Mouse (Mus musculus): Measurements from ENCODE around the gene Asb17. TPM values are rescaled to one million over a fixed set of nuclear protein-coding genes. Genes with fewer than 3 reads are reported as not detected.

Asb17 gene
- polyA plus RNA-seq, 1 experiment = not detected

DNA sequence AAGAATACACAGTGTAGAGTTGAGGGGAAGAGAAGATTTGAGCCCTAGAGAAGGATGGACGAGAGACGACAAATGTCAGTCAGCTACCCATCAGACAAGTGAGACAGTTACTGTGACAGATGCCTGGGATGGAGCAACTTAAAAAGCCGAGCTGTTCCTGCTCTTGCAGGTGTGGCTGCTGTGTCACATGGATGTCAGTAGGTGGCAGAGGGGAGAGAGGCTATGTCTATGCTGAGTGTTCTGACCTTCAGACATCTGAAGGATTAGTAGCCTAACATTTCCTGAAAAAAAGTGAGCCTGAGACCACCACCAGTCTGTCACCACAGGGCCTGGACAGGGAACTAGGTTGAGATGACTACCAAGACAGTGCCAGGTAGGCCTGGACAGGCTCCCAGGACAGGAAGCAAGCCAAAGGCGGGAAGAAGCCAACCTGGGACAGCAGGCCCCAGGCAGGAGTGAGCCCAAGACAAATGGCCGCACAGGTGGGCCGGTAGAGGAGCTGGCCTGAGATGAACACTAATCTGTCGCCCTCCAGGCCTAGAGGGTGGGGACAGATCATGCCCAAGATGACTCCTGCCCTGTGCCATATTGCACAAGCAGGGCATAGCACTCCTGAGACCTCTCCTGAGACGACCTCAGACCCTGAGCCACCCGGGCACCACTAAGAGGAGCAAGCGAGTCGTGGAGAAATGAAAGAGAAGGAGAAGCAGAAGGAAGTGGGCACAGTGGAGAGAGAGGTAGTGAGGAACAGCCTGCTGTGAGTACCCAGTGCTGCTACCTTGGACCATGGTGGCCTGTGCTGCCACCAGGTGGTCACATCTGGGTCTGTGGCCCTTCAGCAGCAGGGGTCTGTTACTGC is 12.8 kb upstream of the Asb17 start:
- no peak overlapping the region for H3K4me3 ChIP-seq (ENCODE audit: insufficient read depth, low read depth, low read length)
- no peak for TF ChIP-seq POLR2A (IDR thresholded peaks at IDR 0.05; ENCODE audit: insufficient read depth, low read depth, low read length)
- TF ChIP-seq CTCF (IDR thresholded peaks at IDR 0.05; ENCODE audit: insufficient read depth, low read depth, low read length) = no peak; the same call in 1 of the 2 replicates
- H3K27ac ChIP-seq (ENCODE audit: insufficient read depth, low read depth, low read length) = no peak overlapping the region
- WGBS = 87% methylated on average over 11 of the region's 11 CpGs
- H3K4me1 ChIP-seq (ENCODE audit: control insufficient read depth, insufficient read depth, low read length) = no peaks in the 10 kb centered on the region

DNA sequence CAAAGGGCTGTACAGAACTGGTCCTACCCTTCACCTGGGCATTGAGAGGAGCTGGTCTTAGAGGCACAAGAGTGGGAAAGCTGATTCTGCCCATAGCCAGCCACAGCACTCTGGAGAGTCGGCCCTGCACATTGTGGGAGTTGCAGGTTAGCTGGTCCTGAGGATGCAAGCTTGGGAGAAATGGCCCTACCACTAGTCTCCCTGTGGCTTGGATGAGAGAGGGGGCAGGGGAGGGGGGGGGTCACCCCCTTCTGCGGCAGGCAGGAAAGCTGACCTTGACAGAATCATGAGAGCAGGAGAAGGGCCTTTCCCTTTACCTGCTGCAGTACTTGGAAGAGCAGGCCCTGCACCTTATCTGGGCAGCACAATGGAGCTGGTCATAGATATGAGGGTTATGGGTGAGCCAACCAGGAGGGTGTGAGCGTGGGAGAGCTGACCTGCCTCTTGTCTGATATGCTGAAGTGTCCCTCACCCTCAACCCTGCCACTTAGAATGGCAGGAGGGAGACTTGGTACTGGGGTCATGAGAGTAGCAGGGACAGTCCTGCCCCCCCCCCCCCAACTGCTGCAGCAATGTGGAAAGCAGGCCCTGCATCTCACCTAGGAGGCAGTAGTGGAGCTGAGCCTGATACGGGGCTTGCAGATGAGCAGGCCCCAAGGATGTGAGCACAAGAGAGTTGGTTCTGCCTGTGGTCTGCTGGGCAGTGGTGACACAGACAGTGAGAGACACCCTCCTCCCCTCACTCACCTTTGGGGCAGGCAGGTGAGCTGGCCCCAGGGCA is 11.9 kb upstream of the Asb17 start:
- Histone ChIP-seq H3K27ac (ENCODE audit: insufficient read depth, low read depth, low read length) (no peak overlapping the region), H3K4me1 (ENCODE audit: control insufficient read depth, insufficient read depth, low read length) (no peaks in the 10 kb centered on the region), H3K4me3 (ENCODE audit: insufficient read depth, low read depth, low read length) (no peak overlapping the region)
- no peak for TF ChIP-seq CTCF (IDR thresholded peaks at IDR 0.05; ENCODE audit: insufficient read depth, low read depth, low read length)
- TF ChIP-seq POLR2A (IDR thresholded peaks at IDR 0.05; ENCODE audit: insufficient read depth, low read depth, low read length) = no peak
- WGBS = 89% methylated on average over 4 of the region's 4 CpGs

DNA sequence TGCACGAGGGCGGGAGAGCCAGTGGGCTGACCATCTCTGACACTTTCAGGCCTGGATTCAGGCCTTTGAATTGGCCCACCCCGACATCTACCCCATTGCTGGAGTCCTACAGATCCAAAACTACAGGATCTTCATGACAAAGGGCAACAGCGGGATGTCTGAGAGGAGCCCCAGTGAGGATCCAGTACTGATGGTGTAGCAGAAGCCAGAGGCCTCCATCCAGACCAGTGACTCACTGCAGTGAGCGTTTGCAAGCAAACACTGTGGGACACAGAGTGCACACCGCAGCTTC is 11.4 kb upstream of the Asb17 start:
- H3K4me1 ChIP-seq (ENCODE audit: control insufficient read depth, insufficient read depth, low read length) = no peaks in the 10 kb centered on the region
- 75% methylated on average over 6 of the region's 6 CpGs for WGBS
- TF ChIP-seq POLR2A (IDR thresholded peaks at IDR 0.05; ENCODE audit: insufficient read depth, low read depth, low read length) = no peak
- TF ChIP-seq CTCF (IDR thresholded peaks at IDR 0.05; ENCODE audit: insufficient read depth, low read depth, low read length) = no peak

DNA sequence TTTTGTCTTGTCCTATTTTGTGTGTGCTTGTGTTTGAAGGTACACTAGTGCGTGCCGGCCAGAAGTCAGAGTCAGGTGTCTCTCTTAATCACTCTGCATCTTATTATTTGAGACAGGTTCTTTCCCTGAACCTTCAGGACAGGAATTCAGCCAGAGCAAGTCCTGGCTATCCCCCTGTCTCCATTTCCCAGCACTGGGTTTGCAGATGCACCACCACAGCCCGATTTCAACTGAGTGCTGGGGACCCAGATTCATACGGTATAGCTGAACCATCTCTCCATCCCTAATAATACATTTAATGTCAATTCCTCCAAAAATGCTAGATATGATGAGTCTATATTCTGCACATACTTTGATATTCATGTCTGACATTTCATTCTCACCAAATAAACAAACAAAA is 9.9 kb upstream of the Asb17 start:
- 93% methylated on average over 4 of the region's 4 CpGs for WGBS
- H3K27ac ChIP-seq (ENCODE audit: insufficient read depth, low read depth, low read length) = no peak overlapping the region
- no peak overlapping the region for H3K4me3 ChIP-seq (ENCODE audit: insufficient read depth, low read depth, low read length)
- no peaks in the 10 kb centered on the region for H3K4me1 ChIP-seq (ENCODE audit: control insufficient read depth, insufficient read depth, low read length)
- TF ChIP-seq POLR2A (IDR thresholded peaks at IDR 0.05; ENCODE audit: insufficient read depth, low read depth, low read length) (no peak), CTCF (IDR thresholded peaks at IDR 0.05; ENCODE audit: insufficient read depth, low read depth, low read length) (no peak)

More for the DNA sequence above, 11.4 kb upstream of the Asb17 start:
- no peak overlapping the region for H3K4me3 ChIP-seq (ENCODE audit: insufficient read depth, low read depth, low read length)
- no peak overlapping the region for H3K27ac ChIP-seq (ENCODE audit: insufficient read depth, low read depth, low read length)

DNA sequence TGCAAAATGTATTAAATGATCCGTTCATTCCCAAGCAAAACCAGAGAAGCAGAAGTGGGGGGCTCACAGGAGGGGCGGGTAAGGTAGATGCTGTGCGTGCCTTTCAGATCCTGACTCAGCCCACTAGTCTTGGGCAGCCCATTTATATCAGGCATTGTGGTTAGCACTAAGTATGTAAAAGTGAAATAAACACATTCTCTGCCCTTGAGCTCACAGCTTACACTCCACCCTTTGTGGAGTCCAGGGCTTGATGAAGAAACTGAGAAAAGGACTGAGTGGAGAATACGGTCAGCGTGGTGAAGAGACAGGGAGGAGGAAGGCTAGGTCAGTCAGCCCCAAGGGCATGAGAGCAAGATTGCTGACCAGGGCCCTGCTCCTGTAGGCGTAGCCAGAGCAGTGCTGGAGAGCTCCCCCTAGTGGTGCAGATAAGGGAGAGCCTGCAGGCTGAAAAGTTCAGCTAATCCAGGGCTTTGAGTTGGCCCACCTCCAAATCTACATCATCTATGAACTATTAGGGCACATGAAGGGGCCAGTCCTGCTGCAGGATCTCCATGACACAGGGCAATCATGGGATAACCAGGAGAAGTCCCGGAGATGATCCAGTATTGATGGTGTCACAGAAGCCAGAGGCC is 8.4 kb upstream of the Asb17 start:
- Histone ChIP-seq H3K27ac (ENCODE audit: insufficient read depth, low read depth, low read length) (no peak overlapping the region), H3K4me3 (ENCODE audit: insufficient read depth, low read depth, low read length) (no peak overlapping the region), H3K4me1 (ENCODE audit: control insufficient read depth, insufficient read depth, low read length) (no peaks in the 10 kb centered on the region)
- peak; percentile 51; the same call in 1 of the 2 replicates for TF ChIP-seq CTCF (IDR thresholded peaks at IDR 0.05; ENCODE audit: insufficient read depth, low read depth, low read length)
- TF ChIP-seq POLR2A (IDR thresholded peaks at IDR 0.05; ENCODE audit: insufficient read depth, low read depth, low read length) = no peak
- 74% methylated on average over 7 of the region's 7 CpGs for WGBS

DNA sequence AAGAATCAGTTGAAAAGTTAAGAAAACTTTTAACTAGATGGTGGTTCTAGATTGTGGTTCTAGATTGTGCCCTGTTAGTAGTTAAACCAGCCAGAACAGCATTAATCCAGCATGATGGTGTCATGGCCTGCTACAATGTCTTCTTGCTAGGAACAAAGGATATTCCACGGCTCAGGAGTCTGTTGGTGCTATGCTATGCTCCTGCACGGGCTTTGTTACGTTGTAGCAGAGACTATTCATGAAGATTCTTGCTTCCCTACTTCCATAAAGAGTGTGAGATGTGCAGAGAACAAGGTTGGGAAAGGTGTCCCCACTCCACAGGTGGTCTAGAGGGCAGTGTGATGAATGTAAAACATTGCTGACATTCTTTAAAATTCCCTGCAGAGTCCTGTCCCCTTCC is 7.7 kb upstream of the Asb17 start:
- no peak for TF ChIP-seq POLR2A (IDR thresholded peaks at IDR 0.05; ENCODE audit: insufficient read depth, low read depth, low read length)
- no peak for TF ChIP-seq CTCF (IDR thresholded peaks at IDR 0.05; ENCODE audit: insufficient read depth, low read depth, low read length)
- Histone ChIP-seq H3K27ac (ENCODE audit: insufficient read depth, low read depth, low read length) (no peak overlapping the region), H3K4me3 (ENCODE audit: insufficient read depth, low read depth, low read length) (no peak overlapping the region), H3K4me1 (ENCODE audit: control insufficient read depth, insufficient read depth, low read length) (no peaks in the 10 kb centered on the region)
- 84% methylated on average over 3 of the region's 3 CpGs for WGBS

DNA sequence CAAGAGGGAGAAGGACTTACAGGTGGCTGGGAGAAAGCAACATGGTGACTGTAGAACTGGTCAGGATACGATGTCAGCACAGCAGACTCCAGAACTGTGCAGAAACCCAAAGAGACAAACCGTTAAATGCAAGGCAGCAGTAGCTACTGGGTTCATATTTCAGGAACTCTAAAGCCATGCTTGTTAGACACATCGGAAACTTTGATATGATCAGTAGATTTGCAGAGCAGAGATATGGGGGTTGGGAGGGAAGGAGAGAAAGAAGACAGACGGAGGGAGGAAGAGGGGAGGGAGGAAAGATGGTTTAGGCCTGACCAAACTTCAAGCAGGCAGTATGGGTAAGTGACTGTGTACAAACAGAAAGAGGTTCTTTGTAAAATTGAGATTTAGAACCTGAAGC is 6.4 kb upstream of the Asb17 start:
- Histone ChIP-seq H3K4me1 (ENCODE audit: control insufficient read depth, insufficient read depth, low read length) (no peaks in the 10 kb centered on the region), H3K4me3 (ENCODE audit: insufficient read depth, low read depth, low read length) (no peak overlapping the region), H3K27ac (ENCODE audit: insufficient read depth, low read depth, low read length) (no peak overlapping the region)
- WGBS = 82% methylated on average over 4 of the region's 4 CpGs
- TF ChIP-seq CTCF (IDR thresholded peaks at IDR 0.05; ENCODE audit: insufficient read depth, low read depth, low read length) (no peak), POLR2A (IDR thresholded peaks at IDR 0.05; ENCODE audit: insufficient read depth, low read depth, low read length) (no peak)

DNA sequence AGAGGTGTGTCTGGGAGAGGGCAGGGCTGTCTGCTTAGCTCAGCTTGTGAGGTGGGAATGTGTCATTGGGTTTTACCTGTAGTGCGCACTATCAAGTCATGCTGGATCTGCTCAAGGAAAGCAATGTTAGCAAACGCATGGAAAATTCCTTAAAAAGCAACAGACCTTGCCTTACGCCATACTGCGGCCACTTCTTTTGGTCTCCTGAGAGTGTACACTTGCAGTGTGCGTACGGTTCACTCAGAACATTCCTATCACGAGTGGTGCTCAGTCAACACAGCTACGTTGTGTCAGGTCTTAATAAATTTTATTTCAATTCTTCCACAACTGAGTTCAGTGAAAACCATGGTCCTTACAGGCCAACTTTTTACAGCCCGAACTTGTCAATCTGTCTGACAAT is 748 bp downstream of the Asb17 start:
- Histone ChIP-seq H3K4me3 (ENCODE audit: insufficient read depth, low read depth, low read length) (no peak overlapping the region), H3K4me1 (ENCODE audit: control insufficient read depth, insufficient read depth, low read length) (no peaks in the 10 kb centered on the region), H3K27ac (ENCODE audit: insufficient read depth, low read depth, low read length) (no peak overlapping the region)
- TF ChIP-seq POLR2A (IDR thresholded peaks at IDR 0.05; ENCODE audit: insufficient read depth, low read depth, low read length) (no peak), CTCF (IDR thresholded peaks at IDR 0.05; ENCODE audit: insufficient read depth, low read depth, low read length) (no peak)
- WGBS = 96% methylated on average over 9 of the region's 9 CpGs

DNA sequence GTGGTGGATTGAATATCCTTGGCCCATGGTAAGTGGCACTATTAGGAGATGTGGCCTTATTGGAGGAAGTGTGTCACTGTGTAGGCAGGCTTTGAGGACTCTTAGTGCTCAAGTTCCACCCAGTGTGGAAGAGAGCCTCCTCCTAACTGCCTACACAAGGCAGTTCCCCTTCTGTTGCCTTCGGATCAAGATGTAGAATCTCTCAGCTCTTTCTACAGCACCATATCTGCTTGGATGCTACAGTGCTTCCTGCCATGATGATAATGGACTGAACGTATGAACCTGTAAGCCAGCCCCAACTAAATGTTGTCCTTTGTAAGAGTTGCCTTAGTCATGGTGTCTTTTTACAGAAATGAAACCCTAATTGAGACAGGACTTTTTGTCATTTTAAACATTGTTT is 1.5 kb downstream of the Asb17 start:
- Histone ChIP-seq H3K4me3 (ENCODE audit: insufficient read depth, low read depth, low read length) (no peak overlapping the region), H3K4me1 (ENCODE audit: control insufficient read depth, insufficient read depth, low read length) (no peaks in the 10 kb centered on the region), H3K27ac (ENCODE audit: insufficient read depth, low read depth, low read length) (no peak overlapping the region)
- WGBS = 69% methylated on average over 2 of the region's 2 CpGs
- TF ChIP-seq CTCF (IDR thresholded peaks at IDR 0.05; ENCODE audit: insufficient read depth, low read depth, low read length) (no peak), POLR2A (IDR thresholded peaks at IDR 0.05; ENCODE audit: insufficient read depth, low read depth, low read length) (no peak)
